Mouse (Mus musculus) frontal cortex, postnatal 10 days (tissue): ENCODE measurements at regions not wholly inside any gene's neighbourhood (a gene's known extent, or its start where the extent isn't known, plus 50 kb on each side); places are given as distances from the start of the nearest gene placed in this dataset.

Source experiments
- DNase-seq, 2 experiments: peaks; one replicate each; pipeline ENCODE4 v3.0.0; 2022; ENCODE audit warnings: low spot score in 2 of 2, mixed read lengths in 1 of 2

- DNase-seq: no peak
Observed at GRCm38 (mm10) chr9:59153126-59153525, 116.9 kb upstream of the Neo1 start.

GRCm38 (mm10) chr9:59144256-59144800 lies 108.1 kb upstream of the Neo1 start:
- no peak for DNase-seq

GRCm38 (mm10) chr9:59143610-59144009 lies 107.4 kb upstream of the Neo1 start:
- no peak for DNase-seq

- DNase-seq: peak in 1 of 2 experiments; percentile 24
Observed at GRCm38 (mm10) chr9:59134171-59135041, 98.2 kb upstream of the Neo1 start.

GRCm38 (mm10) chr9:59129699-59130340 lies 93.6 kb upstream of the Neo1 start:
- no peak for DNase-seq

- no peak for DNase-seq
Observed at GRCm38 (mm10) chr9:59129252-59129651, 93.0 kb upstream of the Neo1 start.

- DNase-seq: no peak
Observed at GRCm38 (mm10) chr9:59128023-59128422, 91.8 kb upstream of the Neo1 start.

GRCm38 (mm10) chr9:59125886-59126285 lies 89.6 kb upstream of the Neo1 start:
- DNase-seq: no peak

GRCm38 (mm10) chr9:59116561-59116960 lies 80.3 kb upstream of the Neo1 start:
- peak in 1 of 2 experiments; percentile 31 for DNase-seq

GRCm38 (mm10) chr9:59113859-59114258 lies 77.6 kb upstream of the Neo1 start:
- DNase-seq: no peak

GRCm38 (mm10) chr9:59099738-59100137 lies 63.5 kb upstream of the Neo1 start:
- DNase-seq: no peak

- DNase-seq: no peak
Observed at GRCm38 (mm10) chr9:59097564-59097963, 61.3 kb upstream of the Neo1 start.

GRCm38 (mm10) chr9:59096551-59097268 lies 60.5 kb upstream of the Neo1 start:
- DNase-seq: no peak

- DNase-seq: no peak
Observed at GRCm38 (mm10) chr9:59095626-59096025, 59.4 kb upstream of the Neo1 start.

GRCm38 (mm10) chr9:59094106-59094505 lies 57.9 kb upstream of the Neo1 start:
- no peak for DNase-seq

GRCm38 (mm10) chr9:59091179-59091578 lies 54.9 kb upstream of the Neo1 start:
- no peak for DNase-seq

- no peak for DNase-seq
Observed at GRCm38 (mm10) chr9:59087704-59088103, 51.5 kb upstream of the Neo1 start.

- no peak for DNase-seq
Observed at GRCm38 (mm10) chr9:59087112-59087511, 50.9 kb upstream of the Neo1 start.

- DNase-seq: no peak
Observed at GRCm38 (mm10) chr9:59086556-59087102, 50.4 kb upstream of the Neo1 start.
